Mouse (Mus musculus) left cerebral cortex, postnatal 10 days (tissue): Measurements from ENCODE around the gene Nfib. TPM values are rescaled to one million over a fixed set of nuclear protein-coding genes. Genes with fewer than 3 reads are reported as not detected.

Source experiments
- DNase-seq, 2 experiments: peaks; one replicate each; pipeline ENCODE4 v3.0.0; 2021 to 2022; ENCODE audit warnings: low spot score in 2 of 2, mixed read lengths in 1 of 2; ENCODE audit errors: extremely low spot score in 1 of 2
- intact Hi-C: fragments of 180-260 bp; cut with DNase I; formaldehyde crosslinking; loops from one replicate; pipeline ENCODE4 v1.15.1; 2025
- total RNA-seq, 2 experiments: library from RNA; stranded (reverse); gene quantifications; 2 replicates each; pipeline ENCODE4 v1.2.3; 2021

The Nfib gene
- total RNA-seq, 2 experiments from 2014 or later: 105 to 109 TPM

DNA sequence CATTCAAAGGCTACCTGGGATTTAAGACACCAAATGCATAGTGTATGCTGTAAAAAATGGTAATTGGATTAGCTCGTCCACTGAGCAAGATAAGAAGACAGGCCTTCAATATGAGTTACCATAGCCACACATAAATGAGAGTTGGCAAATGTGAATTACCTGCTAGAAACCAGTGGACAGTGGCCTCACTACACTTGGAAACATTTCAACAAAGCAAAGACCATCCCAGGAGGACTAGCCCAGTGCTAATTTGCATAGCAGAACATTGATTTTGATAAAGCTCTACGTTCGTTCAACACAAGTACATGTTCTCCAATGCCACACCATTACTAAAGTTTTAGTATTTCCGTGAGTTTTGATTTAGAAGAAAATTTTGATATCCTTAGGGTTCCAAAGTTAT, 98.3 kb downstream of the Nfib start:
- DNase-seq: no peak
- intact Hi-C loops: no loop called here

DNA sequence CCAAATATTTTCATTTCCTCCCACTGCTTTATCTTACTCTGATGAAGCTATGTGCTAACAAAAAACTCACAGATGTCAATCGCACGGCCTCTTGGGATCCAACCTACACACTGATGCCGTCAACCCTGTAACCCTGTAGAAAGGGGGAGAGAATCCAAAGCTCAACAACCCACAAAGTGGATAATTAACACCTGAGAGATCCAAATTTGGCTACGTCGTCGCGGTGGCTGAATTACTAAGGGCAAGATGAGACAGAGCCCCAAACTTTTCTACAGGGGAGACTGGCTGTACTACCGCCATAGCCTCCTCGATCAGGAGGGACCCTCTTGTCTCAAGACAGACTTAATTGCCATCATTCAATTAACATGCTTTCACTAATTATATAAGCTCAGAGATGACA, 99.2 kb downstream of the Nfib start:
- intact Hi-C loops: no loop called here
- no peak for DNase-seq

GRCm38 (mm10) chr4:82605034-82605784, 100.3 kb downstream of the Nfib start:
- intact Hi-C loops: no loop called here
- DNase-seq: no peak

DNA sequence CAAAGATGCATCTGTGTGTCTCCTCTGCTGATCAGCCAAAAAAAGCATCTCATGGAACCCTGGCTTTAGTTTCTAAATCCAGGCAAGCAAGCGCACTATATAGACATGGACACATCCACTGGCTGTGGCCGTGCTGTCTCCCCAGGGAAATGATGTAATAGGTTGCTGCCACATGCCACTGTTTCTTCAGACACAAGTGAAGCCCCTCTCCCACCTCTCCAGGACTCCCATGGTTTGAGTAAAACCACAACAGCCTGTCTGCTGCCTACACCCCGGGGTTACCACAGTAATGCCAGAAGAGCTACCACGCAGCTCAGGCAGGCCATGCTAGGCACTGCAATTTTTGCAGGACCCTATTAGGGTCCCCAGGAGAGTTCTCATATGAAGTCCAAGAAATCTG, 101.0 kb downstream of the Nfib start:
- DNase-seq: no peak
- intact Hi-C loops: no loop called here

DNA sequence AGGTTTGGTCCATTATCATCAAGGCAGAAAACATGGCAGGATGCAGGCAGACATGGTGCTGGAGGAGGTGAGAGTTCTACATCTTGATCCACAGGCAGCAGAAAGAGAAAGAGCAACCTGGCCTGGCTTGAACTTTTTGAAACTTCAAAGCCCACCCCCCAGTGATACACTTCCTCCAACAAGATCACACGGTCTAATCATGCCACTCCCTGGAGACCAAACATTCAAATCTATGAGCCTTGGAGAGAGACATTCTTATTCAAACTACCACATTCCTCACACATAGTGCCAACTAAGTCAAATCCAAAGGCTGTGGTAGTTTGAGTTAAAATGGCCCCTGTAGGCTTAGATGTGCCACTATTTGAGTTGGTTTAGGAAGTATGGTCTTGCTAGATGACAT, 104.9 kb downstream of the Nfib start:
- intact Hi-C loops: no loop called here
- DNase-seq: no peak

GRCm38 (mm10) chr4:82598436-82598835, 107.1 kb downstream of the Nfib start:
- no peak for DNase-seq
- intact Hi-C loops: no loop called here

DNA sequence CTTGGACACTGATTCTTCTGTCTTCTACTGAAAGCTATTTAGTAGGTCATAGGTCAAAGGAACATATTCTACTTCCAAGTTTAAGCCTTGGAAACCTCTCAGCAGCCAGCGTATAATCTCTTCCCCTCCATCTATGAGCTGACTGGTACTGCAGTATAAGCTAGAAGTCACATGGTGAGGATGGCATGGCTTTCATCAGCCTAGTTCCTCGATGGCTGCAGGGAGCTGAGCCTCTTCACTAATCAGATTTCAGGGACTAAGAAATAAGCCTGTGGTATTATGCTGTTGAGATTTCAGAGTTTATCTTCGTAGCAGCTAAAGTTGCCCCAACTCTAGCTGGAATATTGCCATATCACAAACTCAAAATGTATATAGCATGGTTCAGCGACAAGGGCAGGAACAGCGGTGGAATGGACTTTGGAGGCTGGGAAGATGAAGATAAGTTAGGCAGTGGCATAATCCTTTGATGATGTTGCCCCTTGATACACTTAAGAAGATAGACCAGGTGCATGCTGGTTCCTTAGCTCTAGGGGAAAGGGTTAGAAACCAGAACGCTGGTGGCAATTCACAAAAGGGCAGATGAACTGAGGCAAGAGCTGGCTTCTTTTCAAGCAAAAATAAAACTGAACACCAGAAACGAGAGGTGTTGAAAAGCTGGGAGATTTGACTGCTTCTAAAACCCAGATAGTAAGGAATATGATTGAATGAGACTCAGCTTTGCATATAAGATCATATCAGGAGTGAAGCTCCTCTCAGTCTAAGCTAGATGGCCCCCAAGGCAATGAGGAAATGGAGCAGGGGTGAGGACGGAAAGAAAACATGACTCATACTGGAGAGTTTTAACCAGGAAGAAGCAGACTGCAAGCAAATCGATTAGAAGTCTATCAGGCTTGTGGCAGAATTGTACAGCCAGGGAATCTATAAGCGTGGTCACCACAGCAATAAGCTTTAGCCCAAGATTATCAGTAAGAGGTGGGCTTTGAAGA, 111.6 kb downstream of the Nfib start:
- intact Hi-C loops: no loop called here

GRCm38 (mm10) chr4:82592086-82593030, 113.2 kb downstream of the Nfib start:
- peak; percentile 64 to 78 for DNase-seq

More for the DNA sequence above, 111.6 kb downstream of the Nfib start:
- no peak for DNase-seq

GRCm38 (mm10) chr4:82589345-82589890, 116.1 kb downstream of the Nfib start:
- peak; percentile 42 to 61 for DNase-seq
- intact Hi-C loops: loop anchor here (5.0 kb wide), 3 partner anchors 52 to 92 kb away; no protein-coding TSS in a partner anchor

More at GRCm38 (mm10) chr4:82592086-82593030, 113.2 kb downstream of the Nfib start:
- intact Hi-C loops: no loop called here

DNA sequence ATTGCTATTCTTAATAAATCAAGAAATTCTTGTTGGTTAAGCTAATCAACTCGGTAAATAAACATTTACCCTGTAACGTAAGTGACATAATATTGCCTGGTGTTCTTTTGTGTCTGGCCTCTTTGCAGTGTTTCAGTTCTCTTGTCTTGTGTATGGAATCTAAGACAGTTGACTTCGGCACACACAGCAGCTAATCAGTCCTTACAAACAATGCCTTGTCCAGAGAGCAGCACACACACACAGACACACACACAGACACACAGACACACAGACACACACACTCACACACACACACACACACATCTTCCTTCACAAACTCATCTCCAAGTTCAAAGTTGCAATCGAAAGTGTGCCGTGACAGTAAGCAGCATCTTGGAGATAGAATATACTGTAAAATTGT, 116.8 kb downstream of the Nfib start:
- intact Hi-C loops: loop anchor here (5.0 kb wide), 3 partner anchors 51 to 91 kb away; no protein-coding TSS in a partner anchor
- no peak for DNase-seq

DNA sequence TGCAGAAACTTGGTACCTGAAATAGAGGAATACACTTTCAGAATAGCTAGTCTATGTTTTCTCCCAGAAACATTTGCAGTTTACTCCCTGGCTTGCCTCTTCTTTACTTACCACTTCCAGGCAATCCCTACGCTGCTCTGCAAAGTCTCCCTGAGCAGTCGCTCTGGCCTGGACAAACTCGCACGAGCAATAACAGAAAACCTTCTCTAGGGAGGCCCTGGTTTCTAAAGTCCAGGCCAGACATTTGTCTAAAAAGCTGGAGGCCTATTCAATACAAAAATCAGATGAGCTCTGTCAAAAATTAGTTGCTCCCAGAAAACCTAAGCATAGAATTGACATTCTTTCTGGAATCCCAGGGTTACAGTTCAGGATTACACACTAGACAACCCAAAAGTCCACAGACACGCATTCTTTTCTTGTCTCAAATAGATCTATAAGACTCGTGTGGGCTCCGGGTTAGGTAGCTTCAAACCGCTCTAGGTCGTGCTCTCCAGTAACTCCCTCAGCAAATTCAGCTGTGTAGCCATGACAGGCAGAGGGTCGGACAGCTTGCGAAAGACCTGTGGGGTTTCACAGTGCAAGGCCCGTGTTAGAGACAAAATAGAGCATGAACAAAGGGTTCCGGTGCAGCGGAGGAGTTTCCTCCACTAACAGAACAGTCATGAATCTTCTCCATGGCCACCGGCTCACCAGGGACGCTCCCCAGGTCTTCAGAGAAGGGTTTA, 118.2 kb downstream of the Nfib start:
- DNase-seq: no peak
- intact Hi-C loops: loop anchor here (5.0 kb wide), 3 partner anchors 50 to 90 kb away; no protein-coding TSS in a partner anchor

DNA sequence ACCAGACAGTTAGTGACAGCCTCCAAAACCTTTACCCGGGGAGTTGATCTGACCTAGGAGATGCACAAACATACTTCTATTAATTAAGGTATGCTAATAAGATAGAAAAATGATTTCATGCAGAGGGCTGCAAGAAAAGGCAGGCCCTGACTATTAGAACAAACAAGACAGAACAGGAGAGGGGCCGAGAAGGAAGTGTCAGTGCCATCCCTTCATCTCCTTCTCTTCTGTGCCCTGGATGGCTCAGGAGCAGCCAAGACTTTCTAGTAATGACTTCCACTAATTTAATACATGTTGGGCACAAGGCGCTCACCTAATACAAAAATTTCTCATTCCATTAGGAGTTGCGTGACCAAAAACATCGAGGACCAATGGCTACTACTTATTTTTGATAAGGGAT, 118.9 kb downstream of the Nfib start:
- no peak for DNase-seq
- intact Hi-C loops: loop anchor here (5.0 kb wide), 3 partner anchors 49 to 89 kb away; no protein-coding TSS in a partner anchor

DNA sequence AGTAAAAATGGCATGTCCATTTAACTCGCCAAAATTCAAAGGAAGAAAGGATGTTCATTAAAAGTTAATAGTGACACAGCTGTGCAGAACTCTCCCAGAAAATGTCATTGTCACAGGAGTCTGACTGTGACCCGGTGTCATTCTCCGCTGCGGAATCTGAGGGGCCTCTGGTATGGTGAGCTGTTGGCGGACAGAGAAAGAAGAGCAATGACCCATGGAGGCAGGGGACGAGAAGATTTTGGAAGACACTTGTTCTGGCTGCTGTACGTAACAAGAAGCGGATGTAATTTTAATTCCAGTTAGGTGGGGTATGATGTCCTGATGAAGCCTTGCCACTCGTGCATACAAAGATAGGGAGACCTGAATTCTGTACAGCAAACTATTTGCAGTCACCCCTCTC, 120.0 kb downstream of the Nfib start:
- no peak for DNase-seq
- intact Hi-C loops: loop anchor here (5.0 kb wide), 3 partner anchors 48 to 88 kb away; no protein-coding TSS in a partner anchor

DNA sequence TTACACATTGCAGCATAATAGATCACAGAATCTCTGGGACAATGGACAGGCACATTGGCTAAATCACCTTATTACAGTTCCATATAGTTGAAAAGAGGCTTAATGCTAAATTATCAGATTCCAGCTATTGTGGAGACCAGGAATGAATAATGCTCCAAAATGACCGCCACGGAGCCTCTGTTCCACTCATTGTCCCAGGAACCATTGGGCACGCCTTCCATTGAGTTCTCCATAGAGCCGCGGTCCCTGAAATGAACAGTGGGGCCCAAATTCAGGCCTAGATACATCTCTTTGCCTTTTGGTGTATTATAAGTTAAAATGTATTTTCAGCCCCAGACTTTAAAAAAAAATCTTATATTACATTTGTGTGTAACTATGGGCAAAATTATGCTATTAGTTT, 120.5 kb downstream of the Nfib start:
- intact Hi-C loops: loop anchor here (5.0 kb wide), 3 partner anchors 48 to 88 kb away; no protein-coding TSS in a partner anchor
- DNase-seq: no peak

DNA sequence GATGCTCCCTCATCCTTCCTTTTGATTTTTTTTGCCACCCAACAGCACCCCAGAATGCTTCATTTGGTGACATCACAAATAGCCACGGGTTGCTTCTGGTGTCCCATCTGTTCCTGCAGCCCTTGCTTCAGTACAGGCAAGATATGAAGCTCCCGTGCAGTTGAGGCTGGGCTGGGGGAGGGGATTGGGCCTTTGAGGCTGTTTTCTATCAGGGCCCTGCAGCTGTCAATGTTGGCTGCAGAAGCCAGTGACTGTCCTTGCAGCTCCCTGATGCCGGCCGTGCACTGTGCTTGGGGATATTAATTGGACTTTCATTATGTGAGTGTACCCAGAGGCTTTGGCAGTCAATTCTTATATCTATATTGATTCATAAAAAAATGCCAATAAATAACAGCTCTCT, 121.0 kb downstream of the Nfib start:
- intact Hi-C loops: no loop called here
- DNase-seq: no peak

- intact Hi-C loops: no loop called here
- no peak for DNase-seq
Observed at GRCm38 (mm10) chr4:82573291-82573605, 132.3 kb downstream of the Nfib start.

- peak in 1 of 2 experiments; percentile 60 for DNase-seq
- intact Hi-C loops: no loop called here
Observed at GRCm38 (mm10) chr4:82572410-82573290, 132.9 kb downstream of the Nfib start.
